Mouse (Mus musculus) forebrain, embryonic 14.5 days (tissue): Measurements from ENCODE around the gene 4930556J24Rik. TPM values are rescaled to one million over a fixed set of nuclear protein-coding genes. Genes with fewer than 3 reads are reported as not detected.
A peak's percentile ranks its signal among the peaks of the same experiment; 100 is the strongest.

ENCODE experiments used
- ATAC-seq: fragments of 200-750 bp; cut with Nextera tagmentation; 2 replicates; pipeline ENCODE4 v1.8.0; 2017; ENCODE audit warnings: mild to moderate bottlenecking, moderate library complexity
- DNase-seq: peaks from one replicate; pipeline ENCODE4 v3.0.0-alpha.2; 2015; ENCODE audit warnings: low spot score
- H3K27ac ChIP-seq: fragments of 300-500 bp; sonication (generic); 2 replicates; pipeline ENCODE4 v1.5.1; 2014; ENCODE audit warnings: low read depth, mild to moderate bottlenecking, control low read depth, low read length, moderate library complexity
- H3K27me3 ChIP-seq: fragments of 300-500 bp; sonication (generic); replicated peaks from 2 replicates; pipeline ENCODE4 v1.6.1; 2014; ENCODE audit warnings: low read length, control low read depth, mixed read lengths; ENCODE audit not compliant: control insufficient read depth, insufficient read depth
- H3K36me3 ChIP-seq: fragments of 300-500 bp; sonication (generic); 2 replicates; pipeline ENCODE4 v1.6.1; 2014; ENCODE audit warnings: low read length, control low read depth; ENCODE audit not compliant: control insufficient read depth, insufficient read depth
- H3K4me1 ChIP-seq: fragments of 300-500 bp; sonication (generic); 2 replicates; pipeline ENCODE4 v1.6.1; 2014; ENCODE audit warnings: antibody characterized with exemption, low read length, control low read depth; ENCODE audit not compliant: control insufficient read depth, insufficient read depth
- H3K4me2 ChIP-seq: fragments of 300-500 bp; sonication (generic); 2 replicates; pipeline ENCODE4 v1.6.1; 2014; ENCODE audit warnings: mild to moderate bottlenecking, control low read depth, low read length
- H3K4me3 ChIP-seq: fragments of 300-500 bp; sonication (generic); 2 replicates; pipeline ENCODE4 v1.5.1; 2014; ENCODE audit warnings: low read depth, low read length, control low read depth
- H3K9ac ChIP-seq: fragments of 300-500 bp; sonication (generic); 2 replicates; pipeline ENCODE4 v1.6.1; 2014; ENCODE audit warnings: mild to moderate bottlenecking, low read length, control low read depth, moderate library complexity
- H3K9me3 ChIP-seq: fragments of 300-500 bp; sonication (generic); replicated peaks from 2 replicates; pipeline ENCODE4 v1.6.1; 2016; ENCODE audit warnings: low read length, control low read depth, mixed read lengths; ENCODE audit not compliant: control insufficient read depth
- WGBS: fragments of 180-500 bp; shearing (Covaris S2); extraction: QIAGEN DNeasy Blood & Tissue Kit; methylation state at CpG from one replicate; pipeline ENCODE4 v1.1.7; 2014; 5-methylcytosine and 5-hydroxymethylcytosine counted together
- polyA plus RNA-seq: library from polyadenylated mRNA; unstranded; fragments of >200 nt; fragmentation: Nextera tagmentation; extraction: Ambion mirVana; gene quantifications from 2 replicates; pipeline ENCODE4 v1.2.1, GENCODE M21; 2014

The 4930556J24Rik gene
- polyA plus RNA-seq, 1 experiment from 2014 or later: not detected

DNA sequence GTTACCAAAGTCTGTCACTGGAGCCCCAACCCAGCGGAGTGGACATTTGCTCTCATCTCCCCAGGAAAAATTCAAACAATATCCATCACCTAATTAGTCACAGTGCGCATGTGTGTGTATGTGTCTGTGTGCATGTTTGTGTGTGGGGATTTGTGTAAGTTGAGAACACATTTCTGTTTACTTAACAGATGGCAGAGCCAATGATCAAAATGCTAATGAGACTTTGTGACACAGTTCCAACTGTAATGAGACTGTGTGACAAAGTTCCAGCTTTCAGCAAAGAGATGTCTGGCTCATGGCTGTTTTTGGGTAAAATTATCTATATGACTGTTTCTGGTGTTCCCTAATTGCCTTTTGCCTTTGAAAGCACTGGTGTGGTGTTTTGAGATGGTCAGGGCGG, 40.3 kb downstream of the 4930556J24Rik start:
- H3K4me3 ChIP-seq: no peak overlapping the region

GRCm38 (mm10) chr11:3935135-3935534, 41.4 kb downstream of the 4930556J24Rik start:
- no peaks in the 10 kb centered on the region for H3K36me3 ChIP-seq
- H3K9ac ChIP-seq: no peak overlapping the region
- no peak overlapping the region for H3K4me2 ChIP-seq
- no peak overlapping the region for H3K27ac ChIP-seq
- 72% methylated on average over 4 of the region's 4 CpGs for WGBS
- H3K4me1 ChIP-seq: peaks cover 5% of the 10 kb centered on the region; the same call in 1 of the 2 replicates
- H3K4me3 ChIP-seq: no peak overlapping the region
- no peaks in the 10 kb centered on the region for H3K9me3 ChIP-seq
- no peaks in the 10 kb centered on the region for H3K27me3 ChIP-seq
- DNase-seq: no peak
- ATAC-seq: no peak

More for the DNA sequence above, 40.3 kb downstream of the 4930556J24Rik start:
- H3K4me2 ChIP-seq: no peak overlapping the region
- H3K9me3 ChIP-seq: no peaks in the 10 kb centered on the region
- H3K27me3 ChIP-seq: no peaks in the 10 kb centered on the region
- peaks cover 2% of the 10 kb centered on the region; the same call in 1 of the 2 replicates for H3K4me1 ChIP-seq
- H3K27ac ChIP-seq: no peak overlapping the region
- no peak overlapping the region for H3K9ac ChIP-seq
- ATAC-seq (peak; percentile 59; the same call in 1 of the 2 replicates), DNase-seq (peak; percentile 83)
- H3K36me3 ChIP-seq: no peaks in the 10 kb centered on the region
- 64% methylated on average over 3 of the region's 3 CpGs for WGBS

- WGBS: 91% methylated on average over 9 of the region's 9 CpGs
- Histone ChIP-seq H3K9ac (no peak overlapping the region), H3K27me3 (no peaks in the 10 kb centered on the region), H3K27ac (no peak overlapping the region), H3K4me1 (peaks cover 5% of the 10 kb centered on the region; the same call in 1 of the 2 replicates), H3K9me3 (no peaks in the 10 kb centered on the region), H3K4me3 (no peak overlapping the region), H3K36me3 (no peaks in the 10 kb centered on the region), H3K4me2 (no peak overlapping the region)
- DNase-seq (no peak), ATAC-seq (no peak)
Observed at GRCm38 (mm10) chr11:3933756-3934285, 42.8 kb downstream of the 4930556J24Rik start.

- DNase-seq (peak; percentile 86), ATAC-seq (peak; percentile 78)
- Histone ChIP-seq H3K27me3 (no peaks in the 10 kb centered on the region), H3K4me3 (peak within 1 kb of the TSS; percentile 38), H3K4me1 (peaks cover 5% of the 10 kb centered on the region; the same call in 1 of the 2 replicates), H3K9ac (peak within 1 kb of the TSS; percentile 57), H3K36me3 (no peaks in the 10 kb centered on the region), H3K4me2 (peak within 1 kb of the TSS; percentile 63), H3K9me3 (no peaks in the 10 kb centered on the region), H3K27ac (no peak within 1 kb of the TSS)
- WGBS: under 1% methylated on average over 20 of the region's 26 CpGs
Observed at GRCm38 (mm10) chr11:3931511-3932211, 44.9 kb downstream of the 4930556J24Rik start, which contains the start of gene Tcn2. Tcn2 (minus strand) TSS chr11:3932159.

GRCm38 (mm10) chr11:3930931-3931330, 45.6 kb downstream of the 4930556J24Rik start:
- Histone ChIP-seq H3K9me3 (no peaks in the 10 kb centered on the region), H3K4me2 (peak overlapping the region; percentile 63), H3K27ac (no peak overlapping the region), H3K4me1 (peaks cover 5% of the 10 kb centered on the region; the same call in 1 of the 2 replicates), H3K9ac (peak overlapping the region; percentile 57), H3K36me3 (no peaks in the 10 kb centered on the region), H3K27me3 (no peaks in the 10 kb centered on the region), H3K4me3 (peak overlapping the region; percentile 38; the same call in 1 of the 2 replicates)
- ATAC-seq (no peak), DNase-seq (no peak)
- 22% methylated on average over 6 of the region's 6 CpGs for WGBS

GRCm38 (mm10) chr11:3930019-3930418, 46.6 kb downstream of the 4930556J24Rik start:
- Histone ChIP-seq H3K4me1 (peaks cover 5% of the 10 kb centered on the region; the same call in 1 of the 2 replicates), H3K27me3 (no peaks in the 10 kb centered on the region), H3K4me2 (no peak overlapping the region), H3K4me3 (no peak overlapping the region), H3K36me3 (no peaks in the 10 kb centered on the region), H3K27ac (no peak overlapping the region), H3K9ac (no peak overlapping the region), H3K9me3 (no peaks in the 10 kb centered on the region)
- no peak for ATAC-seq
- DNase-seq: no peak
- WGBS: 79% methylated on average over 4 of the region's 4 CpGs

- 90% methylated on average over 10 of the region's 10 CpGs for WGBS
- no peaks in the 10 kb centered on the region for H3K9me3 ChIP-seq
- H3K27me3 ChIP-seq: no peaks in the 10 kb centered on the region
- H3K9ac ChIP-seq: no peak overlapping the region
- no peak for DNase-seq
- H3K36me3 ChIP-seq: no peaks in the 10 kb centered on the region
- no peak overlapping the region for H3K27ac ChIP-seq
- no peak for ATAC-seq
- 0 out of 2 replicates have a peak, but pooled peaks cover under 1% of the 10 kb centered on the region for H3K4me1 ChIP-seq
- H3K4me3 ChIP-seq: no peak overlapping the region
- H3K4me2 ChIP-seq: no peak overlapping the region
Observed at GRCm38 (mm10) chr11:3925916-3926315, 50.7 kb downstream of the 4930556J24Rik start.

DNA sequence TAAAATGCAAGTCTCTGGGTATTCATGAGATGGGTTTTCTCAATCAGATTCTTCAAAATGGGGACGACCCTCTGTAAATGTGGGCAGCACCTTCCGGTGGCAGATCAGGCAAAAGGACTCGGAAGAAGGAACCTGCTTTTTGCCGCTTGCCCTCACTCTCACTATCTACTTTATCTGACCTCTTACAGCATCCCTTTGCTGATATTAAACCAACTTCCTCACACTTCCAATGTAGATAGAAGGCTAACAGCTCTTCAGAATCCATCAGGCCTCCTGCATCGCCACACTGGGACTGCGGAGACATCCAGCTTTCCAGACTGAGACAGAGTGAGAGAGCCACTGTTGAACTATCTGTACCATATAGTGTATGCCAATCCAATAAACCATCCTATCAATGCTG, 53.8 kb downstream of the 4930556J24Rik start:
- no peaks in the 10 kb centered on the region for H3K27me3 ChIP-seq
- no peaks in the 10 kb centered on the region for H3K36me3 ChIP-seq
- no peak overlapping the region for H3K4me3 ChIP-seq
- WGBS: 96% methylated on average over 6 of the region's 6 CpGs
- no peak overlapping the region for H3K4me2 ChIP-seq
- ATAC-seq: no peak
- H3K27ac ChIP-seq: no peak overlapping the region
- no peak for DNase-seq
- no peaks in the 10 kb centered on the region for H3K9me3 ChIP-seq
- H3K4me1 ChIP-seq: no peaks in the 10 kb centered on the region
- H3K9ac ChIP-seq: no peak overlapping the region

GRCm38 (mm10) chr11:3922115-3922514, 54.5 kb downstream of the 4930556J24Rik start:
- no peaks in the 10 kb centered on the region for H3K9me3 ChIP-seq
- no peak overlapping the region for H3K4me2 ChIP-seq
- no peaks in the 10 kb centered on the region for H3K4me1 ChIP-seq
- no peaks in the 10 kb centered on the region for H3K36me3 ChIP-seq
- WGBS: 93% methylated on average over 9 of the region's 9 CpGs
- ATAC-seq (no peak), DNase-seq (no peak)
- no peak overlapping the region for H3K9ac ChIP-seq
- H3K27ac ChIP-seq: no peak overlapping the region
- no peak overlapping the region for H3K4me3 ChIP-seq
- H3K27me3 ChIP-seq: no peaks in the 10 kb centered on the region
